Mouse (Mus musculus) neural tube, embryonic 11.5 days (tissue): ENCODE data around the gene F2r. TPM values are rescaled to one million over a fixed set of nuclear protein-coding genes. Genes with fewer than 3 reads are reported as not detected.

ENCODE experiments used
- ATAC-seq: fragments of 200-750 bp; cut with Nextera tagmentation; 2 replicates; pipeline ENCODE4 v1.8.0; 2017; ENCODE audit warnings: moderate number of reproducible peaks, mild to moderate bottlenecking, moderate TSS enrichment, moderate library complexity; ENCODE audit not compliant: insufficient read depth, low FRiP score, low TSS enrichment
- DNase-seq: peaks from one replicate; pipeline ENCODE4 v3.0.0-alpha.2; 2015; ENCODE audit warnings: low spot score
- H3K27ac ChIP-seq: fragments of 300-500 bp; sonication (generic); 2 replicates; pipeline ENCODE4 v1.5.1; 2014; ENCODE audit warnings: low read depth, mild to moderate bottlenecking, low read length
- H3K27me3 ChIP-seq: fragments of 300-500 bp; sonication (generic); 2 replicates; pipeline ENCODE4 v1.6.1; 2014; ENCODE audit warnings: mild to moderate bottlenecking, low read length, mixed read lengths; ENCODE audit not compliant: control insufficient read depth, insufficient read depth
- H3K36me3 ChIP-seq: fragments of 300-500 bp; sonication (generic); 2 replicates; pipeline ENCODE4 v1.6.1; 2014; ENCODE audit warnings: mild to moderate bottlenecking, low read length, moderate library complexity, mixed read lengths; ENCODE audit not compliant: control insufficient read depth, insufficient read depth
- H3K4me1 ChIP-seq: fragments of 300-500 bp; sonication (generic); 2 replicates; pipeline ENCODE4 v1.6.1; 2014; ENCODE audit warnings: low read length, mixed read lengths; ENCODE audit not compliant: control insufficient read depth, insufficient read depth
- H3K4me2 ChIP-seq: fragments of 300-500 bp; sonication (generic); 2 replicates; pipeline ENCODE4 v1.6.1; 2014; ENCODE audit warnings: low read depth, mild to moderate bottlenecking, moderate library complexity
- H3K4me3 ChIP-seq: fragments of 300-500 bp; sonication (generic); 2 replicates; pipeline ENCODE4 v1.5.1; 2014; ENCODE audit warnings: low read depth, low read length
- H3K9ac ChIP-seq: fragments of 300-500 bp; sonication (generic); 2 replicates; pipeline ENCODE4 v1.6.1; 2014; ENCODE audit warnings: mild to moderate bottlenecking, low read length
- H3K9me3 ChIP-seq: fragments of 300-500 bp; sonication (generic); 2 replicates; pipeline ENCODE4 v1.6.1; 2016; ENCODE audit warnings: low read length; ENCODE audit not compliant: control insufficient read depth
- WGBS: fragments of 180-500 bp; shearing (Covaris S2); extraction: QIAGEN DNeasy Blood & Tissue Kit; methylation state at CpG from one replicate; pipeline ENCODE4 v1.1.7; 2014; 5-methylcytosine and 5-hydroxymethylcytosine counted together
- polyA plus RNA-seq: library from polyadenylated mRNA; unstranded; fragments of >200 nt; fragmentation: Nextera tagmentation; extraction: Ambion mirVana; gene quantifications from 2 replicates; pipeline ENCODE4 v1.2.1, GENCODE M21; 2014

F2r gene
- polyA plus RNA-seq, 1 experiment from 2014 or later, result 146 TPM

- H3K4me1 ChIP-seq, result 0 out of 2 replicates have a peak, but pooled peaks cover 2% of the 10 kb centered on the region
- H3K36me3 ChIP-seq, result no peaks in the 10 kb centered on the region
- WGBS, result 81% methylated on average over 11 of the region's 11 CpGs
- H3K9me3 ChIP-seq, result no peaks in the 10 kb centered on the region
- no peak overlapping the region for H3K27ac ChIP-seq
- H3K27me3 ChIP-seq, result no peaks in the 10 kb centered on the region
- H3K4me3 ChIP-seq, result no peak overlapping the region
- DNase-seq (no peak), ATAC-seq (no peak)
- no peak overlapping the region for H3K4me2 ChIP-seq
- no peak overlapping the region for H3K9ac ChIP-seq
These were observed 64.3 kb downstream of the F2r start for GRCm38 (mm10) chr13:95553885-95554492.

Other genes starting within 250 kb of the F2r start
- 46.3 and 52.9 TPM in 2 replicates for gene Aggf1, start 243.1 kb downstream of the F2r start, polyA plus RNA-seq
- gene Crhbp, start 173.6 kb downstream of the F2r start, polyA plus RNA-seq, result 0.82 and 1.2 TPM in 2 replicates
- gene S100z, start 139.8 kb downstream of the F2r start, polyA plus RNA-seq, result not detected in 2 replicates
- not detected in 2 replicates for gene F2rl1, start 93.3 kb downstream of the F2r start, polyA plus RNA-seq
- gene F2rl2, start 78.4 kb upstream of the F2r start, polyA plus RNA-seq, result 2.6 and 4.2 TPM in 2 replicates